Mouse (Mus musculus) G1E-ER4 (cell line): ENCODE measurements around the gene Fermt2. TPM values are rescaled to one million over a fixed set of nuclear protein-coding genes. Genes with fewer than 3 reads are reported as not detected.

Source experiments
- GATA1 ChIP-seq: IDR thresholded peaks from one replicate; pipeline ENCODE4 v1.8.0; 2012; ENCODE audit warnings: low read length, inconsistent platforms
- polyA plus RNA-seq: library from polyadenylated mRNA; stranded (reverse); fragments of >175 nt; gene quantifications from 2 replicates; pipeline ENCODE4 v1.2.3, GENCODE M21; 2012

Fermt2 gene
- polyA plus RNA-seq, 1 experiment, result not detected

DNA sequence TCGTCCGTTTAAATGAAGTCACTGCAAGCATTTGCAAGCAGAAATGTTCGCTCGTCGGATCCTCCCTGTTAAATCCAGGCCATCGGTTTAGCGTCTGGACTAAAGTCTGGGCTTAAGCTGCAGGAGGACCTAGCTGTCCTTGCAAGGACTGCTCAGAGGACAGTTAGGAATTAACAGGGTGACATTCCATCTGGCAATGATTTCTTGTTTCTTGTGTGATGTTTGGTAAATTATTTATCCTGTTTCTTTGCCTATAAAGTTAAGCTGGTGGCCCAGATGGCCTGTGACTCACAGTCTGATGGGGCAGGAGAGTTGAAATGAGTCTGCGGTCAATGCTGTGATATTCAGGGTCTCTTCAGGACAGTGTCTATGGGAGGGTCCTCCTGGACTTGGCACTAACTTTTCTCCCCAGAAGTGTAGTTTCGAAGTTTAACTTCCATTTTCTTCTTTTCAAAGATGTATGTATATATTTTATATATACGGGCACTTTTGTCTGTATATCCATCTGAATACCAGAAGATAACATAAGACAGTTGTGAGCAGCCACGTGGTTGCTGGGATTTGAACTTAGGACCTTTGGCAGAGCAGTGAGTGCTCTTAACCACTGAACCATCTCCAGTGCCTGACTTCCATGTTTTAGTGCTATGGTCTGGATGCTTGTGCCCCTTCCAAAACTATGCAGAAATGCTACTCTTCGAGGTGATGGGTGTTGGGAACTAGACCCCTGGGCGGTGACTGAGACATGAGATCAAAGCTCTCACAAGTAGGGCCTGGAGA lies 99.7 kb downstream of the Fermt2 start:
- no peak for TF ChIP-seq GATA1

DNA sequence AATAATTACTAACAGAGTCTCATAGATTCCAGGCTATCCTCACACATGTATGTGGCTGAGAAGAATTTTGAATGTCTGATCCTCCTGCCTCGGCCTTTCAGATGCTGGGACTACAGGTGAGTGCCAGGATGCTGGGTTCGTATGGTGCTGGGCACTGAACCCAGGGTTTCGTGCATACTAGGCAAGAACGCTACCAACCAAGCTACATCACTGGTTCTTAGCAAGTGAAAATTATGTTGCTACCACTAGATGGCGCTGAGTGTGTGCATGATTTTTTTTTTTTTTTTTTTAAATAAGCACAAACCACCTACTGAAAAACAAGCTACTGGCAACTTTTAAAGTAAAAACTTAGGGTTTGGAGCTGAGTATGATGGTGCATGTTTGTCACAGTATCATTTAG lies 106.7 kb downstream of the Fermt2 start:
- no peak for TF ChIP-seq GATA1

- no peak for TF ChIP-seq GATA1
These were observed 107.5 kb downstream of the Fermt2 start for GRCm38 (mm10) chr14:45422371-45422770.

DNA sequence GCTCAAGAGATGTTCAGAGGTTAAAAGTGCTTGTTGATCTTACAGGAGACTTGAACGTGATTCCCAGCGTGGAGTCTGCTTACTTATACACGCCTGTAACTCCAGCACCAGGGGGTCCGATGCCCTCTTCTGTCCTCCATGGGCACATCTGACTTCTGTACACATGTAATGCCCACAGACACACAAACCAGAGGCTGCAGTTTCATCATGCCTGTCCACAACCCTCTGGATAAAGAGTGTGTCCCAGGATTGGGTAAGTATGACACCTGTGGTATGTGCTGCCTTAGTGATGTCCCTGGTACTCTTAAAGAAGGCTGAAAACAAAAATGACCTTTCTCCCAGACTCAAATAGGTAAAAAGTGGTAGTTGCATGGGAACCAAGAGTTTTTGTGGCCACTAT lies 110.6 kb downstream of the Fermt2 start:
- no peak for TF ChIP-seq GATA1

DNA sequence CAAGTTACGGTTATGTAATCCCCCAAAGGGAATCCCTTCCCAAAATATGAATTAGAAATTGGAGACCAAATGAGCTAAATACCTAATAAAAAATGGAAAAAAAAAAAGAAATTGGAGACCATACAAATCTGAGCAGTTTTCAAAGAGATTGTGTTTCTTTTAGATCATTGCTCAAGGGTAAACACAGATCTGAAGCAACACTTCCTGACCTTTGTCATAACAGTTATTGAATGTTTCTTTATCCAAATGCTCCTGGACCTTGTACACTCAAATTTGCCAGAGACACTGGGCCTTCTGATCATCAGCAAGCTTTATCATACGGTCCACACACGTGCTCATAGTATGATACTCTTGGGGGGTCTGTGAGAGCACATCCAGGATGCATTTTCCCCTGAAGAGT lies 111.4 kb downstream of the Fermt2 start:
- TF ChIP-seq GATA1, result no peak

- no peak for TF ChIP-seq GATA1
These were observed 113.7 kb downstream of the Fermt2 start for GRCm38 (mm10) chr14:45416265-45416664.

Other genes with a start within 250 kb of the Fermt2 start
- 9.3 and 17.6 TPM in 2 replicates for gene Ero1l, start 211.3 kb downstream of the Fermt2 start, polyA plus RNA-seq
- gene Psmc6, start 200.3 kb downstream of the Fermt2 start, polyA plus RNA-seq, result 5.0 and 7.5 TPM in 2 replicates
- gene Styx, start 179.0 kb downstream of the Fermt2 start, polyA plus RNA-seq, result 118 and 144 TPM in 2 replicates
- 6.0 and 6.4 TPM in 2 replicates for gene Gnpnat1, start 125.2 kb downstream of the Fermt2 start, polyA plus RNA-seq
- 7.0 and 9.5 TPM in 2 replicates for gene Ddhd1, start 128.0 kb upstream of the Fermt2 start, polyA plus RNA-seq